Mouse (Mus musculus) retina, adult 2 months (tissue): ENCODE data around the gene Pcyt1b.

Source experiments
- DNase-seq: peaks from one replicate; pipeline ENCODE4 v3.0.0-alpha.2; 2012; ENCODE audit warnings: low read depth, low spot score

The Pcyt1b gene

GRCm38 (mm10) chrX:93654218-93655002 lies at the start of gene Pcyt1b:
Gene Pcyt1b, plus strand, starts transcription at chrX:93654863.
- no peak for DNase-seq

GRCm38 (mm10) chrX:93630256-93630655 lies 24.4 kb upstream of the Pcyt1b start:
- no peak for DNase-seq

- peak; percentile 60 for DNase-seq
Observed at GRCm38 (mm10) chrX:93631657-93632449, 22.8 kb upstream of the Pcyt1b start, which contains the start of gene Pola1. Gene Pola1, minus strand, starts transcription at chrX:93632155.

- DNase-seq, result no peak
Observed at GRCm38 (mm10) chrX:93634861-93635375, 19.7 kb upstream of the Pcyt1b start.

- no peak for DNase-seq
Observed at GRCm38 (mm10) chrX:93643600-93643999, 11.1 kb upstream of the Pcyt1b start.

- no peak for DNase-seq
Observed at GRCm38 (mm10) chrX:93644022-93644421, 10.6 kb upstream of the Pcyt1b start.

- DNase-seq, result no peak
Observed at GRCm38 (mm10) chrX:93650738-93651137, 3.9 kb upstream of the Pcyt1b start.

- DNase-seq, result no peak
Observed at GRCm38 (mm10) chrX:93655153-93655552, 490 bp downstream of the Pcyt1b start.

- DNase-seq, result no peak
Observed at GRCm38 (mm10) chrX:93663919-93664586, 9.4 kb downstream of the Pcyt1b start.

- DNase-seq, result no peak
Observed at GRCm38 (mm10) chrX:93664787-93665186, 10.1 kb downstream of the Pcyt1b start.

GRCm38 (mm10) chrX:93674432-93674831 lies 19.8 kb downstream of the Pcyt1b start:
- DNase-seq, result no peak

- DNase-seq, result peak; percentile 41
Observed at GRCm38 (mm10) chrX:93674836-93675795, 20.5 kb downstream of the Pcyt1b start.

GRCm38 (mm10) chrX:93676228-93676627 lies 21.6 kb downstream of the Pcyt1b start:
- no peak for DNase-seq

GRCm38 (mm10) chrX:93689287-93689686 lies 34.6 kb downstream of the Pcyt1b start:
- no peak for DNase-seq

- no peak for DNase-seq
Observed at GRCm38 (mm10) chrX:93690672-93691071, 36.0 kb downstream of the Pcyt1b start.

GRCm38 (mm10) chrX:93697596-93697995 lies 42.9 kb downstream of the Pcyt1b start:
- no peak for DNase-seq

GRCm38 (mm10) chrX:93700528-93701225 lies 46.0 kb downstream of the Pcyt1b start:
- no peak for DNase-seq

- no peak for DNase-seq
Observed at GRCm38 (mm10) chrX:93712566-93712965, 57.9 kb downstream of the Pcyt1b start.

- no peak for DNase-seq
Observed at GRCm38 (mm10) chrX:93729529-93729928, 74.9 kb downstream of the Pcyt1b start.

GRCm38 (mm10) chrX:93730854-93731253 lies 76.2 kb downstream of the Pcyt1b start:
- no peak for DNase-seq
